ENCODE assay signal across 8 mouse cellular contexts in genomic region chr16:78490245-78490644, GRCm38 (mm10).
DNase-seq lines count a peak whose midpoint lies in the region; ATAC-seq and TF ChIP-seq lines count a peak whose summit lies in the region.

No protein-coding gene starts in this region.

- no peaks in the 10 kb centered on the region for H3K9me3 ChIP-seq in lung, embryonic 16.5 days (ENCODE audit: control insufficient read depth, low read length)

- H3K27ac ChIP-seq in bone marrow, adult 2 months (ENCODE audit: control insufficient read depth, insufficient read depth, low read depth, low read length, poor library complexity): peak overlapping the region; percentile 69
- peak overlapping the region; percentile 62 for H3K27ac ChIP-seq in lung, embryonic 16.5 days (ENCODE audit: low read length)

- no peaks in the 10 kb centered on the region; the same call in 1 of the 2 replicates for H3K4me1 ChIP-seq in bone marrow, adult 2 months (ENCODE audit: control insufficient read depth, insufficient read depth, low read length)
- H3K4me1 ChIP-seq in lung, embryonic 16.5 days (replicated peaks; ENCODE audit: control insufficient read depth, insufficient read depth, low read length): no peaks in the 10 kb centered on the region

- no peak for TF ChIP-seq CTCF in bone marrow, adult 2 months (IDR thresholded peaks at IDR 0.05; ENCODE audit: control insufficient read depth, insufficient read depth, low read length)

- DNase-seq in CD4-positive, CD25-positive, alpha-beta regulatory T cell, adult 2 months (ENCODE audit: low read depth, low spot score): peak; percentile 80
- peak; percentile 46 for DNase-seq in heart, adult 8-10 months (ENCODE audit: low spot score)
- DNase-seq in kidney, adult 18-20 months: peak; percentile 11
- DNase-seq in retina, embryonic 14.5 days (ENCODE audit: low spot score): peak; percentile 20
- DNase-seq in frontal cortex, adult 2 months (ENCODE audit: extremely low spot score in 1 of 2, low spot score in 1 of 2): no peak
- DNase-seq in cerebellum, adult 9-11 months: no peak

- no peak for TF ChIP-seq POLR2A in bone marrow, adult 2 months (IDR thresholded peaks at IDR 0.05; ENCODE audit: borderline replicate concordance, control insufficient read depth, low read depth, low read length)

- peak overlapping the region; percentile 44; the same call in 1 of the 2 replicates for H3K9ac ChIP-seq in lung, embryonic 16.5 days (ENCODE audit: low read length)

- H3K4me3 ChIP-seq in bone marrow, adult 2 months (replicated peaks; ENCODE audit: control insufficient read depth, low read depth, low read length): no peak overlapping the region
- H3K4me3 ChIP-seq in lung, embryonic 16.5 days (ENCODE audit: low read length): peak overlapping the region; percentile 40

- no peaks in the 10 kb centered on the region for H3K27me3 ChIP-seq in lung, embryonic 16.5 days (ENCODE audit: control insufficient read depth, insufficient read depth, low read depth, low read length)

- H3K4me2 ChIP-seq in lung, embryonic 16.5 days (ENCODE audit: low read depth, low read length): peak overlapping the region; percentile 52

- 1% methylated on average over 12 of the region's 12 CpGs for WGBS in bone marrow, adult 2 months
- 14% methylated on average over 12 of the region's 12 CpGs for WGBS in lung, embryonic 16.5 days

- no peaks in the 10 kb centered on the region for H3K36me3 ChIP-seq in lung, embryonic 16.5 days (ENCODE audit: control insufficient read depth, insufficient read depth, low read length)

- peak; percentile 88 for ATAC-seq in lung, embryonic 16.5 days (ENCODE audit: low read depth)

Comparison
In these comparisons a context has a peak if more than half of its experiments do, and no peak if none do; other contexts are left out.
1. DNase-seq: peak in CD4-positive, CD25-positive, alpha-beta regulatory T cell, adult 2 months (single experiment), heart, adult 8-10 months (single experiment), kidney, adult 18-20 months (single experiment) and retina, embryonic 14.5 days (single experiment); none in frontal cortex, adult 2 months (0 of 2) and cerebellum, adult 9-11 months (single experiment).